Mouse (Mus musculus): Measurements from ENCODE around the gene Pofut1.

- TF ChIP-seq POLR2A (IDR thresholded peaks at IDR 0.05; ENCODE audit: low read depth, low read length): no peak
- TF ChIP-seq CTCF (IDR thresholded peaks at IDR 0.05; ENCODE audit: extremely low read depth, insufficient read depth, insufficient read length, insufficient replicate concordance): no peak
Measured at GRCm38 (mm10) chr2:153267331-153267730, 26.0 kb downstream of the Pofut1 start.
